Mouse (Mus musculus) kidney, adult 8-10 months (tissue): ENCODE measurements at regions not wholly inside any gene's neighbourhood (a gene's known extent, or its start where the extent isn't known, plus 50 kb on each side); places are given as distances from the start of the nearest gene placed in this dataset.

Source experiments
- DNase-seq, 2 experiments: peaks; one replicate each; pipeline ENCODE4 v3.0.0; 2022

GRCm38 (mm10) chr11:19601216-19601938 is 322.8 kb upstream of the Spred2 start:
- no peak for DNase-seq

- DNase-seq = no peak
These were observed 321.7 kb upstream of the Spred2 start for GRCm38 (mm10) chr11:19602496-19602895.

DNA sequence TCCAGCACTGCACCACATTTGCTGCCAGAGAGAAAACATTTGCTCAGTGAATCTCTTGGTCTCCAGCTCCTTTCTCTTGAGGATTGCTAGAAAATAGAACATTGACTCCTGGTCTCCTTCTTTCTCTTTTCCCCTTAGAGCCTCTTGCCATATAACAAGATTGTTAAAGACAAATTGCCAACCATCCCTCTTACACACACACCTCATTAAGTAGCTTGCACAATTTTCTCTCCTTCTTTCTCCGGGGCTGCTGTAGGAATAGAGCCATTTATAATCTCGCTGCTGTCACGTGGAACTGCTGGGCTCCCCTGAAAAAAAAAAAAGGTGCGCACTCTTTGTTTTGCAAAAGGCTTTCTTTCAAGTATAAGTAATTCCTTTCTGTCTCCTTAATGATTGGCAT is 318.6 kb upstream of the Spred2 start:
- DNase-seq = no peak

- no peak for DNase-seq
These were observed 317.2 kb upstream of the Spred2 start for GRCm38 (mm10) chr11:19606943-19607342.

DNA sequence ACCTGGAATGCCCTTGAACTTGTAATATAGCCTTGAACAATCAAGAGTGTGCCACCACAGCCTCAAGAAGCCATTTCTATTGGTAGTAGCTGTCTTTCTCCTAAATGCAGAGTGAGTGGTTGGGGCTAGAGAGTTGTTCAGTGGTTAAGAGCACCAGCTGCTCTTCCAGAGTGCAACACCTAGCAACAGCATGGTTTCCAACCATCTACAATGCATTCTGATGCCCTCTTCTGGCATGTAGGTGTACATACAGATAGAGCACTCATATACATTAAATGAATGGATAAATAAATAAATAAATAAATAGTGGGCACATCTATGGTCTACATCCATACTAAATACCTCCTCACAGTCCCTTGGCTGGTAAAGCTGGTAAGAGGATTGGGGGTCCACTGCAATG is 316.2 kb upstream of the Spred2 start:
- no peak for DNase-seq

GRCm38 (mm10) chr11:19608523-19608922 is 315.7 kb upstream of the Spred2 start:
- DNase-seq = no peak

GRCm38 (mm10) chr11:19610559-19610958 is 313.6 kb upstream of the Spred2 start:
- DNase-seq = no peak

DNA sequence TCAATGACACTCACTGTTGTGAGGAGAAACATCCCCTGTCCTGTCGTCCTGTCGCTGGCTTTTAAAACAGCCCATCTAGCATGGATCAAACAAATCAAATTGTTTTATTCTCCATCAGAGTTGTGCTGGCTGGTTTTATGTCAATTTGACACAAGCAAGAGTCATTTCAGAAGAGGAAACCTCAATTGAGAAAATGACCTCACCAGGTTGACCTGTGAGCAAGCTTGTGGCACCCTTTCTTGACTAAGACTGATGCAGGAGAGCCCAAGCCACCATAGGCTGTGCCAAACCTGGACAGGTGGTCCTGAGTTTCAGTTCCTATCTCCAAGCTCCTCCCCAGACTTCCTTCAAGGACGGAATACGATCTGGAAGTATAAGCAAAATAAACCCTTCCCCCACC is 313.0 kb upstream of the Spred2 start:
- DNase-seq = no peak

- DNase-seq = no peak
These were observed 307.7 kb upstream of the Spred2 start for GRCm38 (mm10) chr11:19616520-19616919.

- DNase-seq = no peak
These were observed 304.7 kb upstream of the Spred2 start for GRCm38 (mm10) chr11:19619494-19619893.

DNA sequence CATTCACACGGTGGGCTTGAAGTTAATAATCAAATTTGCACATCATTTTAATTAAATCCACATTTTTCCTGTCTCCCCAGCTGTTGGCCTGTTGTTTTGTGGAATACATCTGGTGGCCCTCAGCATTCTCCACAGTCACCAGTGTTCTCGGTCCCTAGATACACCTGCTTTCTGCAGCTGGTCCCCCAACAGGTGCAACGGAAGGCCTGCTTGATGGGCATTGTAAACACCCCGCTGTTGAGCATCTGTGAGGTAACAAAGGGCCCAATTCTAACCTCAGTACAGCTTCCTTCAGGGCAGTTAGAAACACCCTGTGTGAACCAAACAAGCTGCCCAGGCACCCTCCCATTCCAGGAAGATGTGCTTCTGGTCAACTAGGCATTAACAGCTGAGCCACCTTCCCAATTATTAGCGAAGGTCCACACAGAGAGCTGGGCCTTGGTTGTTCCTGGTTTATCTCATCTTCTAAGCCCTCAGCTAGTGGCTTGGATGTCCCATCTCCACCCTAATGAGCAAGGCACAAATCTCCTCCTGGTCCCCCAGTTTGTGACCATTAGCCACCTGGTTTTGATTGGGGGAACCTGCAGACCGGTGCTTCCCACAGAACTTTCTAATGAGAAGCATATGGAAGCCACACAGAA is 293.0 kb upstream of the Spred2 start:
- no peak for DNase-seq

DNA sequence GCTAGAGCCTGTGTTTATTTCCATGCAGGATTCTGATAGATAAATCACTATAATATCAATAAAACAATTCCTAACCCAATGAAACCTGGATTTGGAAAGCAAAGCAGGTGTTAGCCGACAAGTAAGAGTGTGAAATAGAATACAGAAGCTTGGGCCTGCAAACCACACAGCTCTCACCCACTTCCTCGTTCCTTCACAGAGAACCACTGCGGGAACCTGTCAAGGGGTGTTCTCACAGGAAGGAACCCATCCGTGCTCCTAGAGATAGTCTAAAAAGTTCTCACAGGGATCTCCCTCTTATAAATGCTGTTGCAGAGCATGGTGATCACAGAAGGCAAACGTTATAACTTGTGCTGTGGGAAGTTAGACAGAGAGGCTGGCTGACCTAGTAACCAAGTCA is 291.7 kb upstream of the Spred2 start:
- no peak for DNase-seq

- no peak for DNase-seq
These were observed 290.6 kb upstream of the Spred2 start for GRCm38 (mm10) chr11:19633621-19634020.

DNA sequence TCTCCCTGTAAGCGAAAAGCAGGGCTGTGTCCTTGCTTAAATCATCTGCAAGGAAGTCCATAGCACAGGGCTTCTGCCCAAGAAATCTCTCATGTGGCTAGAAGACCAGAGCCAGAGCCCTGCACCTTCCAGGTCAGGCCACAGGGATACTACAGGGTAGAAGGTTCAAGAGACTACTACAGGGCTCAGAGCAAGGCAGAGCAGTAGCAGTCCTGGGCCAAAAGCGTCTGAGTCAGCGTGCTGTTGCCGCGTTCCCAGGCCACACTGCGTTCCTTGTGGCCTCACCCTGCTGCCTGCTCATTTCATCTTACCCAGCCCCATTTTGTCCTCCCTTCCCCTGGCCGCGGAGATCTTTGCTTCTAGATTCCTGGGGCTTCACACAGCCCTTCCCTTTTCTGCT is 283.0 kb upstream of the Spred2 start:
- peak; percentile 2 to 13 for DNase-seq

DNA sequence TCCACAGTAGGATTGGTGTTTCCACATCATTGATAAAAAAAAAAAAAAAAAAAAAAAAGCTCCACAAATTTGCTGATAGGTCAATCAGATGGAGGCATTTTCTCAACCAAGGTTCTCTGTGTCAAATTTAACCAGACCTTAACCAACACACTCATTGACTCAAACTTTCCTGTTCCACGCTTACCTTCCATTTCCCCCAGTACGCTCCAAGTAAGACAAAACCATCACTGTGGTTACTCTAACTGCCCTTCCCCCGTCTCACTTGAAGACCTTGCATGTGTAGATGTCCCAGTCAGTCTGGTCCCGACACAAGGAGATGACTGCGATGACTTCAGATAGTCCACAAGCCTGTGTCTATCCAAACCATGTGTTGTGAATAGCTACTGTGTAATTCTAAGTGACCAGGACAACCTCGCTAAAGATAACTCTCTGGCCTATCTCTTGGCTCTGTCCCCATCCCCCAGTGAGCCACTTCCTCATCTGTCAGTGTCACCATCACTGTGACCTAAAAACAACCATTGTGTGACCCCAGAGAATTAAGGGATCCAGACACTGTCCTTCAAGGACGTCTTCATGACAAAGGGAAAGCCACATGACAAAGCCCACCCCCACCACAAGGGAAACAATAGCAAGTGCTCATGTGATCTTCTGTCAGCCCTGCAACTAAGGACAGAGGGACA is 279.9 kb upstream of the Spred2 start:
- DNase-seq = no peak

DNA sequence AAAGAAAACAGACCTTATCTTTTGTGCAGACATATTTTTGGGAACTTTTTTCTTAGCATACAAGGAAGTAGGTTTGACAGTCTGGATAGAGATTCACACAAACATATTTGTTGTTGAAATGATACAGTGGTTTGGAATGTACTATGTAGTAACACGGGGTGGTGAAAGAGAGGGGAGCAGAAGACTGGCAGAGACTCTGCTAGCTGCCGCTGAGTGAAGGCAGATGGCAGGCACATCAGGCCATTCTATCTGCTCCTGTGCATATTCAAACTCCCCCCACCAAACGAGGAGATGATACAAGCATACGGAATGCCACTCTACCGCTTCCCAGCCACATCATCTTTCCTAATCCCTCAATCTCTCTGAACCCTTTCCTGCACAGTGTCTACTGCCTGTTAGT is 279.1 kb upstream of the Spred2 start:
- no peak for DNase-seq

GRCm38 (mm10) chr11:19651522-19651921 is 272.7 kb upstream of the Spred2 start:
- no peak for DNase-seq

- DNase-seq = no peak
These were observed 272.2 kb upstream of the Spred2 start for GRCm38 (mm10) chr11:19651929-19652328.

DNA sequence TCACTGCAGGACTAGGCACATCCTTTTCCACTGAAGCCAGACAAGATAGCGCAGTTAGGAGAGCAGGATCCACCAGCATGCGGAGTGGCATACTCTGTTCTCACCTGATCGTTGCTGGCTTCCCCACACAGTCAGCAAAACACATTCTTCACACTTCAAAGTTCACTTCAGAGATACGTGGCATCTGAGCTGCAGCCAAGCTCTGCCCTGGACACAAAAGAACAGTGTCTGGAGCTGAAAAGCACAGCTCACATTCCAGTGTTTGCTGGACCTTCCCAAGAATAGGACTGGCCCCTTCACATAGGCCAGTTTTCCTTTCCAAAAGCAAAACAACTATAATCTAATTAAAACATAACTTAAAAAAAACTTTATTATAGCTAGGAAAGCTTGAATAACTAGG is 264.7 kb upstream of the Spred2 start:
- DNase-seq = peak; percentile 18 to 38

- DNase-seq = no peak
These were observed 257.4 kb upstream of the Spred2 start for GRCm38 (mm10) chr11:19666732-19667131.

- peak; percentile 6 to 25 for DNase-seq
These were observed 253.2 kb upstream of the Spred2 start for GRCm38 (mm10) chr11:19670853-19671530.

GRCm38 (mm10) chr11:19673012-19673411 is 251.2 kb upstream of the Spred2 start:
- DNase-seq = no peak

DNA sequence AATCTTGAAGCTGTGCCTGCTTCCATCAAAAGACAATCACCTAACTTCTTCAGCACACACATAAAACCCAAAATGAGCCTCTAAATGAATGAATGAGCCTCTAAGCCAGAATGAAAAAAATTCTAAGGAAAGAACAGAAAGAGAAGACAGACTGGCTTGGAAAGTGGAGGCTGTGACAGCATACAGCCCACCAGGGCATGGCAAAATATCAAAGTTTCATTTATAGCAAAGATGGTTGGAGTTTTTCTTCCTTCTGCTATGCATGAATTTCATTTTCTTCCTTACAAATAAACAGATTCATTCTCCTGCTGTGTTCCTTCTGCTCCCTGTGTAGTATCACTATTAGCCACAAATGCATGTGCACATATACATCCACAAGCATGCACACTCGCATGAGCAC is 247.7 kb upstream of the Spred2 start:
- no peak for DNase-seq

DNA sequence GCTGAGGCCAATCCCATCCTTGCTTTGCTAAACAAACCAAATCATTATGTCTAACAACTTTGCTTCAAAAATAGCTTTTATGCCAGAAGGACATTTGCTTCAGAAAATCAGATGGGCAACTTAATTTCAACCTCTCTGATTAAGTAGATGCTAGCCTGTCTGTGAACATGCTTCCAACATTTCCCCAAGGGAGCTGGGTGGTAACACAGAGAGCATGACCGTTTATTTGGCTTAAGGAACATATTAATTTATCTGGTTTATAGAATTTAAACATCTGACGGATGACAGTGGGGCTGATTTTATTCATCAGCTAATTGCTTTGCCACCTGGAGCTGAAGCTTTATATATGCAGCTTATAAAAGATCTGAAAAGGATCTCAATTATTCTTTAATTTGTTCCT is 245.1 kb upstream of the Spred2 start:
- DNase-seq = no peak
